Mouse (Mus musculus) spleen, adult 2 months (tissue): ENCODE measurements around the gene Gpr161. TPM values are rescaled to one million over a fixed set of nuclear protein-coding genes. Genes with fewer than 3 reads are reported as not detected.
"Not testable (repeated sequence)": the region's sequence is repeated elsewhere in the genome, so short reads cannot be mapped to it uniquely, and the experiment has no call there.

ENCODE experiments used
- DNase-seq, 2 experiments: peaks; one replicate each; pipeline versions ENCODE4 v3.0.0 to v3.0.0-alpha.2; 2012 to 2021; ENCODE audit warnings: low spot score in 2 of 2, low read depth in 1 of 2
- H3K27ac ChIP-seq: fragments of 200-500 bp; 2 replicates; pipeline ENCODE4 v1.5.1; 2012; ENCODE audit warnings: low read length, inconsistent platforms; ENCODE audit not compliant: insufficient read depth
- H3K27me3 ChIP-seq: fragments of 200-500 bp; 2 replicates; pipeline ENCODE4 v1.6.1; 2012; ENCODE audit warnings: mild to moderate bottlenecking, moderate library complexity, low read length, inconsistent platforms; ENCODE audit not compliant: control insufficient read depth, insufficient read depth
- H3K36me3 ChIP-seq: fragments of 200-500 bp; 2 replicates; pipeline ENCODE4 v1.6.1; 2012; ENCODE audit warnings: mild to moderate bottlenecking, low read length, inconsistent platforms; ENCODE audit not compliant: control insufficient read depth, insufficient read depth
- H3K4me1 ChIP-seq: fragments of 200-500 bp; 2 replicates; pipeline ENCODE4 v1.6.1; 2011; ENCODE audit warnings: inconsistent platforms; ENCODE audit not compliant: control insufficient read depth, insufficient read depth, insufficient read length
- H3K4me3 ChIP-seq: fragments of 200-500 bp; 2 replicates; pipeline ENCODE4 v1.5.1; 2011; ENCODE audit warnings: mild to moderate bottlenecking, inconsistent platforms; ENCODE audit not compliant: insufficient read depth, insufficient read length; ENCODE audit errors: extremely low read depth
- CTCF ChIP-seq: fragments of 200-500 bp; IDR thresholded peaks from 2 replicates; pipeline ENCODE4 v1.5.1; 2011; ENCODE audit warnings: mild to moderate bottlenecking, inconsistent platforms; ENCODE audit not compliant: insufficient read depth, insufficient read length, insufficient replicate concordance; ENCODE audit errors: extremely low read depth
- POLR2A ChIP-seq: fragments of 200-500 bp; IDR thresholded peaks from 2 replicates; pipeline ENCODE4 v1.6.1; 2011; ENCODE audit warnings: low read depth, low read length, inconsistent platforms
- WGBS: fragments of 180-500 bp; shearing (Covaris S2); methylation state at CpG from one replicate; pipeline ENCODE4 v1.1.7; 2018; 5-methylcytosine and 5-hydroxymethylcytosine counted together
- polyA plus RNA-seq: library from polyadenylated mRNA; depleted of rRNA; stranded (reverse); fragments of >200 nt; gene quantifications from 2 replicates; pipeline ENCODE4 v1.2.3, GENCODE M21; 2012

Gpr161 gene
- polyA plus RNA-seq, 1 experiment = 0.78 TPM

GRCm38 (mm10) chr1:165327831-165328230 lies 32.2 kb downstream of the Gpr161 start:
- no peaks in the 10 kb centered on the region; the same call in 1 of the 2 replicates for H3K4me1 ChIP-seq
- peaks cover 3% of the 10 kb centered on the region; the same call in 1 of the 2 replicates for H3K36me3 ChIP-seq
- TF ChIP-seq CTCF (no peak), POLR2A (no peak)
- H3K27me3 ChIP-seq = no peaks in the 10 kb centered on the region
- no peak for DNase-seq
- 95% methylated on average over 5 of the region's 5 CpGs for WGBS
- no peak overlapping the region for H3K4me3 ChIP-seq
- no peak overlapping the region for H3K27ac ChIP-seq

- H3K4me1 ChIP-seq, DNase-seq, H3K27me3 ChIP-seq, H3K27ac ChIP-seq, H3K36me3 ChIP-seq, H3K4me3 ChIP-seq: not testable (repeated sequence)
- 96% methylated on average over 17 of the region's 17 CpGs for WGBS
Measured at GRCm38 (mm10) chr1:165328384-165329289, 33.0 kb downstream of the Gpr161 start.

GRCm38 (mm10) chr1:165330859-165331258 lies 35.3 kb downstream of the Gpr161 start:
- Histone ChIP-seq H3K4me3 (no peak overlapping the region), H3K27me3 (no peaks in the 10 kb centered on the region), H3K27ac (no peak overlapping the region), H3K36me3 (peaks cover 3% of the 10 kb centered on the region; the same call in 1 of the 2 replicates), H3K4me1 (no peaks in the 10 kb centered on the region)
- no peak for TF ChIP-seq CTCF
- no peak for TF ChIP-seq POLR2A
- DNase-seq = no peak

- Histone ChIP-seq H3K27me3 (no peaks in the 10 kb centered on the region), H3K4me3 (no peak overlapping the region), H3K36me3 (peaks cover 3% of the 10 kb centered on the region; the same call in 1 of the 2 replicates), H3K27ac (no peak overlapping the region), H3K4me1 (no peaks in the 10 kb centered on the region)
- DNase-seq = no peak
- whole genome bisulfite sequencing = 66% methylated on average over 3 of the region's 3 CpGs
- TF ChIP-seq CTCF (no peak), POLR2A (no peak)
Measured at GRCm38 (mm10) chr1:165332797-165333196, 37.2 kb downstream of the Gpr161 start.

GRCm38 (mm10) chr1:165342126-165342525 lies 46.5 kb downstream of the Gpr161 start:
- no peaks in the 10 kb centered on the region for H3K4me1 ChIP-seq
- TF ChIP-seq CTCF (no peak), POLR2A (no peak)

GRCm38 (mm10) chr1:165344453-165344852 lies 48.9 kb downstream of the Gpr161 start:
- H3K4me3 ChIP-seq = no peak overlapping the region
- DNase-seq = no peak
- H3K27me3 ChIP-seq = no peaks in the 10 kb centered on the region
- H3K4me1 ChIP-seq = no peaks in the 10 kb centered on the region
- WGBS = 52% methylated on average over 4 of the region's 4 CpGs
- no peak overlapping the region for H3K27ac ChIP-seq
- TF ChIP-seq CTCF (no peak), POLR2A (no peak)
- H3K36me3 ChIP-seq = 0 out of 2 replicates have a peak, but pooled peaks cover 1% of the 10 kb centered on the region

More at GRCm38 (mm10) chr1:165342126-165342525, 46.5 kb downstream of the Gpr161 start:
- no peak for DNase-seq
- Histone ChIP-seq H3K36me3 (no peaks in the 10 kb centered on the region; the same call in 1 of the 2 replicates), H3K27me3 (no peaks in the 10 kb centered on the region), H3K4me3 (no peak overlapping the region), H3K27ac (no peak overlapping the region)
- WGBS = 91% methylated on average over 7 of the region's 7 CpGs

GRCm38 (mm10) chr1:165348627-165349026 lies 53.0 kb downstream of the Gpr161 start:
- Histone ChIP-seq H3K36me3 (peaks cover 14% of the 10 kb centered on the region), H3K4me3 (no peak overlapping the region), H3K4me1 (no peaks in the 10 kb centered on the region), H3K27me3 (no peaks in the 10 kb centered on the region), H3K27ac (no peak overlapping the region)
- DNase-seq = no peak
- TF ChIP-seq CTCF = no peak
- TF ChIP-seq POLR2A = no peak
